Mouse (Mus musculus) CD4-positive, CD25-positive, alpha-beta regulatory T cell, adult 4 months (primary cell): ENCODE measurements around the gene Cfd. TPM values are rescaled to one million over a fixed set of nuclear protein-coding genes. Genes with fewer than 3 reads are reported as not detected.

Experiments
- ATAC-seq: one replicate; pipeline ENCODE4 v1.8.0; 2017
- polyA plus RNA-seq, 2 experiments: library from polyadenylated mRNA; unstranded; fragments of 100-300 nt; shearing (Covaris generic); gene quantifications; one replicate each; pipeline ENCODE4 v1.2.1; 2017

Cfd gene
- polyA plus RNA-seq, 2 experiments from 2014 or later = not detected

DNA sequence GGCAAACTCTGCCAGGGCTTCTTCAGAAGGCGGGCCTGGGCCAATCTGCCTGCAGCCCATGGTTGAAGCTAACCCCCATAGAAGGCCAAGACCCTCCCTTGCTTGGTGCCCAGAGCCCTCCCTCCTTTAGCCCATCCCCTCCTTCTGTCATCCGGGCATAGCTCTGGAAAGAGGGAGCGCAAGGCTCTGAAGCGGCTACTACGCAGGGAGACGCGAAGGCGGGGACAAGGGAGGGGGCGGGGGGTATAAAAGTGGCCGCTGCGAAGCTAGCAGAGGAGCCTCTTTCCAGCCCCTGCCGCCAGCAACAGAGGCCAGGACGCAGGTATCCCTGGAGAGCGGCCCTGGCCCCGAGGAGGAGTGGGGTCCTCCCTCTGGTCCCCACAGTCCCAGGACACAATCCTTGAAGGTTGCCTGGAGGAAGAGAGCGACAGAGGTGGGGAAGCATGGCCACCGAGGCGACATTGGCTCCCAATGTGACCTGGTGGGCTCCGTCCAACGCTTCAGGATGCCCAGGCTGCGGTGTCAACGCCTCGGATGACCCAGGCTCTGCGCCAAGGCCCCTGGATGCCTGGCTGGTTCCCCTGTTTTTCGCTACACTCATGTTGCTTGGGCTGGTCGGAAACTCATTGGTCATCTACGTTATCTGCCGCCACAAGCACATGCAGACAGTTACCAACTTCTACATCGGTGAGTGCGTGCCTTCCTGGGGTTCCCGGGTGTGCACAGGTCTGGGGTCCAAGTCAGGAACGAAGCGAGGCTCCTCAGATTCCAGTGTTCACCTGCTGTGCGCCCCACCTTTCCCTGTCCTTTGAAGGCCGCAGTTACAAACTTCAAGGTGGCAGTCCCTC lies 27.8 kb downstream of the Cfd start:
- ATAC-seq = no peak

- ATAC-seq = no peak
Observed at GRCm38 (mm10) chr10:79919251-79919849, 28.7 kb downstream of the Cfd start.

- ATAC-seq = no peak
Observed at GRCm38 (mm10) chr10:79920056-79920890, 29.6 kb downstream of the Cfd start.

- no peak for ATAC-seq
Observed at GRCm38 (mm10) chr10:79920958-79921535, 30.4 kb downstream of the Cfd start, which contains the start of gene R3hdm4. Gene R3hdm4 (minus strand): TSS chr10:79921208.

- ATAC-seq = no peak
Observed at GRCm38 (mm10) chr10:79921572-79921971, 30.9 kb downstream of the Cfd start.

- ATAC-seq = peak; percentile 44
Observed at GRCm38 (mm10) chr10:79924998-79925784, 34.5 kb downstream of the Cfd start.

DNA sequence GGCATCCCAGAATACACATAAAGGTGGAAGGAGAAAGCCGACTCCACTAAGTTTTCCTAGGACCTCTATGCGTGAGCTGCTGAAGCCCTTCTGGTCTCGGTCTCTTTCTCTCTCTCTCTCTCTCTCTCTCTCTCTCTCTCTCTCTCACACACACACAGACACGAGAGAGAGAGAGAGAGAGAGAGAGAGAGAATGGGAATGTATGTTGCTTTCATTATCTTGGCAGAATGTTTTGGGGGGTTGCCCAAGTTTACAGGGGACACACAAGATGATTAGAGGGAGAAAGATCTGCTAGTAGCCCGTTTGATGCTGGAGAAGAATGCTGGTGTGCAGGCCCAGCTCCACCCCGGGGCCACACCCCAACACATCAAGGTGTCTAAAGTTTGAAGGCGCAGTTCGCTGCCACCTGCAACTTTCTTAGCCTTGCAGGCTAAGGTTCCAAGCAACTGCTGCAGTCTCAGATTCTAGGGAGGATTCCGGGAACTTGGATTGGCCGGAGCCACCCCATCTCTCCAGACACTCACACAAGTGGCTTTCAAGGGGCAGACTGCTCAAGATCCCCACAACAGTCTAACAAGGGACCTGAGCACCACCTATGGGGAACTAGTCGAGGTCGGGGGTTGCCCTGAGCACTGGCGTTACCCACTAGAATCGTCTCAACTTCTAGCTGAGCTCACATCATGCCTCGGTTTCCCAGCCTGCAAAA lies 35.3 kb downstream of the Cfd start:
- ATAC-seq = peak; percentile 8

- ATAC-seq = peak; percentile 73
Observed at GRCm38 (mm10) chr10:79926491-79927323, 36.1 kb downstream of the Cfd start, which contains the start of gene Arid3a. Gene Arid3a (plus strand): TSS chr10:79927043.

GRCm38 (mm10) chr10:79927324-79928029 lies 36.8 kb downstream of the Cfd start:
- ATAC-seq = peak; percentile 26

GRCm38 (mm10) chr10:79928030-79928694 lies 37.5 kb downstream of the Cfd start:
- ATAC-seq = no peak

- no peak for ATAC-seq
Observed at GRCm38 (mm10) chr10:79928907-79929701, 38.5 kb downstream of the Cfd start.

DNA sequence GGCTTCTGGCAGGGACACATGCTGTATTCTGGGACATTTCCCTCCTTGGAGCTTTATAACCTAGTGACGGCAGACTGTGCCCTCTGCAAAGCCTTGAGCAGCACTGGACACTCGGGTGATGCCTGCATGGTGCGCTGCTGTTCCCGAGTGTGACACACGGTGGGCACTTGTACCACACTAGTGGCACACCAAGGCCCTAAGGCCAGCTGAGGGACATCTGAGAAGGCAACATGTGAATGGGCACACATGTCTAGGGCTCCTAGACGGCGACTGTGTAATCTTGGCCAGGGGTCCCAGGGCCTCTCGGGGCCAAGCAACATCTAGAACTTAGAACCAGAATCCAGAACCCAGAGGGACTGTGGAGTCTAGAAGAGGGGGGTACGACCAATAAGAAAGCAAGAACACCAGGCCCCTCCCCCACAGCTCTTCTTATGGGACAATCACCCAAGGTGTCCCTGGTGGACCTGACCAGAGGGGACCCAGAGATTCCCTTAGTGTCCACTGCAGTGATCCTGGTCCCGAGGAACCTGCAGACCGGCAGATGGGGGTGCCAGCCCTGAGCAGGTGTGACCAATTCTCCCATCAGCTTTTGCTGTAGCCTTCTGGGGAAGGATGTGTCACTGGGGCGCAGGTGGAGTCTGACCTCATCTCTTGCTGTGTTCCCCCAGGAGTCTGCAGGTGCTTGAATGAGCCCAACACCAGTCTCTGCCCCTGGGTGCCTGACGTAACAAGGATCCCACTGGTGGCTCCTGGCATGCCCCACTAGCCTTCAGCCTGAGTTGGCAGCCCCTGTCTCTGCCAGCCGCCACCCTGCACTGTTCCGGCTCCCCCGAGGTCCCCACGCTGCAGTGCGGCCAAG lies 39.5 kb downstream of the Cfd start:
- no peak for ATAC-seq

- ATAC-seq = no peak
Observed at GRCm38 (mm10) chr10:79930826-79931186, 40.2 kb downstream of the Cfd start.

- ATAC-seq = no peak
Observed at GRCm38 (mm10) chr10:79931797-79932196, 41.1 kb downstream of the Cfd start.

DNA sequence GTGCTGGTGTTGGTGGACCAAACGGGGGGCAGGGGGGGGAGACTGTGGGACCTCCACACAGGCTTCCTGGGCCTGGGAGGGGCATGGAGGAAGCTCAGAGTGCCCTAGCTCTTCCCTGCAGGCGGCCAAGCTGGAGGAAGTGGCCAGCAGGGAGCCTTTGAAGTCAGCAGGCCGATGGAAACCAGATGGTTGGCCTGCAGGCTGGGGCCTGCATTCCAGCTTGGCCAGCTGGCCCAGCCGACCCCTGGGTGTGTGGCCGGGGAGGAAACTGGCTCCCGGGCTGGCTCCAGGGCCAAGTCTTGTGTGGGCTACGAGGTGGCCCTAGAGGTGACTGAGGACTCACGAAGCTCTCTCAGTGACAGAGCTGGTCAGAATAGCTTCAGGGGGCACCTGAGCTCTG lies 42.1 kb downstream of the Cfd start:
- no peak for ATAC-seq

DNA sequence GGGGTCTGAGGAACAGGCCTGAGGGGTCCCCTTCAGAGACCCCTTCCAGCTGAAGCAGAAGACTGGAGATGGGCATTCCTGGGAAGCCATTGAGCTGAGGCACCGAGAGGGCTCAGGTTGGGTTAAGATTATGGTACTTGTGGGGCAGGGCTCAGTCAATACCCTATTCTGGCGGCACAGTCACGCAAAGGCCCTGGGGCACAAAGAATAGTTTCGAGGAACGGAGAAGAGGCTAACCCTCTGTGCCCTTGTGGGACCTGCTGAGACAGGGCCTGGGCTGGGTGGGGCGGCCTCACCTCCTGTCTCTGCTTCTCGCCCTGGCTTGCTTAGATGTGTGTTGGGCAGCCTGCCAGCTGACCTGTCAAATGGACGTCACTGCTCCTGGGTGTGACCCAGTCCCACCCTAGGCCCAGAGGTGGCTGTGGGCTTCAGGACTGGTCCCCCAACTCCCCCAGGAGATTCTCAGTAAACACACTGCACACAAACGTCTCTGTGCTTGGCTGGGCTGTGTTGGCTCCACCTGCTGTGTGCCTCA lies 42.6 kb downstream of the Cfd start:
- no peak for ATAC-seq

- no peak for ATAC-seq
Observed at GRCm38 (mm10) chr10:79933861-79934260, 43.2 kb downstream of the Cfd start.
